Mouse (Mus musculus) G1E (cell line): Measurements from ENCODE around the gene Dclk2. TPM values are rescaled to one million over a fixed set of nuclear protein-coding genes. Genes with fewer than 3 reads are reported as not detected.

Experiments
- ATAC-seq: 2 replicates; pipeline ENCODE4 v1.8.0; 2016; ENCODE audit warnings: mild to moderate bottlenecking; ENCODE audit not compliant: insufficient number of reproducible peaks, poor library complexity, low FRiP score, severe bottlenecking; ENCODE audit errors: extremely low read depth
- DNase-seq: peaks from one replicate; pipeline ENCODE4 v3.0.0; 2012; ENCODE audit warnings: low spot score
- H3K27me3 ChIP-seq: 2 replicates; pipeline ENCODE4 v1.6.1; 2012; ENCODE audit warnings: mild to moderate bottlenecking, low read length, inconsistent platforms; ENCODE audit not compliant: insufficient read depth
- H3K36me3 ChIP-seq: replicated peaks from 2 replicates; pipeline ENCODE3; 2012; ENCODE audit warnings: mild to moderate bottlenecking, inconsistent platforms
- H3K4me1 ChIP-seq: 2 replicates; pipeline ENCODE4 v1.6.1; 2012; ENCODE audit warnings: low read depth, low read length, inconsistent platforms, mixed read lengths; ENCODE audit not compliant: insufficient read depth
- H3K4me3 ChIP-seq: 2 replicates; pipeline ENCODE4 v1.5.1; 2012; ENCODE audit warnings: low read depth, mild to moderate bottlenecking, inconsistent platforms, low read length, moderate library complexity, mixed read lengths
- H3K9me3 ChIP-seq: replicated peaks from 2 replicates; pipeline ENCODE4 v1.6.1; 2012; ENCODE audit warnings: inconsistent platforms
- CTCF ChIP-seq: IDR thresholded peaks from 2 replicates; pipeline ENCODE4 v1.5.1; 2012; ENCODE audit warnings: low read depth, low read length, inconsistent platforms, mixed read lengths
- GATA1 ChIP-seq: IDR thresholded peaks from 2 replicates; pipeline ENCODE4 v1.6.1; 2012; ENCODE audit warnings: borderline replicate concordance, low read length, inconsistent platforms, mixed read lengths
- GATA2 ChIP-seq: IDR thresholded peaks from 2 replicates; pipeline ENCODE4 v1.6.1; 2012; ENCODE audit warnings: low read depth, low read length, inconsistent platforms, borderline replicate concordance
- POLR2AphosphoS5 ChIP-seq: IDR thresholded peaks from 2 replicates; pipeline ENCODE4 v1.6.1; 2012; ENCODE audit warnings: low read depth, low read length, inconsistent platforms; ENCODE audit not compliant: insufficient replicate concordance
- TAL1 ChIP-seq: conservative IDR thresholded peaks from 2 replicates; pipeline ENCODE4 v1.6.1; 2012; ENCODE audit warnings: low read depth, low read length, inconsistent platforms, mixed read lengths
- polyA plus RNA-seq: library from polyadenylated mRNA; stranded (reverse); fragments of >175 nt; gene quantifications from 2 replicates; pipeline ENCODE4 v1.2.3, GENCODE M21; 2012
- total RNA-seq, 2 experiments: library from RNA; stranded (forward) in 1 of 2; stranded (reverse) in 1 of 2; fragments of 200-1000 nt in 1 of 2; fragments of >200 nt in 1 of 2; fragmentation: Nextera tagmentation in 1 of 2; gene quantifications; 2 replicates each; pipeline ENCODE4 v1.2.3; 2014 to 2017

Dclk2 gene
- total and polyA plus RNA-seq, 3 experiments: 0.11 to 5.3 TPM; not detected in 1

DNA sequence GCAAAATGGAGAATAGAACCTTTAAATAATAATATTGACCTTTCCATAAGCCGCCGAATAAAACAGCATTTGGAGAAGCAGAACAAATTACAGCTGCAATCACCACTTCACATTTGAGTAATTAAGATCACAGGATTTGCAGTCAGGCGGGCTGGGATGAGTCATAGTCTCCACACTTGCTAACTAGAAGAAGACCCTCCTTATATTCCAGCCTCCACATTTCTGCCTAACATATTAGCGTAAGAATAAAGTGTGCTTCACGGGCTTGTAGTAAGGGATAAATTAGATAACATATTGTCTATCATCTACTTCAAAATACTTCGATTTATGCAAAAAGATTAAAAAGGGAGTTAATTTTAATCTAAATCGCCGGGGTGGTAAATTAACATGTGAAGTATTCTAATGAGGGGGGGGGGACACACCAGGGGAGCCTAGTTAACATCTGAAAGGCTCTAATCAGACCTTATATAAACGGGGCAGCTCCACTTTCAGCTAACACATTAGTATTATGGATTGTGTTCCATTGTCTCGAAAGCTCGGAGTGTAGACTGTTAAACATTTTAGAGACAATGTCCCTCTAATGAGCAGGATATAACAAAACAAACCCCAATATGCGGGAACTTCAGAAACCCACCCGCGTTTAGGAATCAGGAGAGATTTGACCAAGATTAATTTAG lies 87.9 kb downstream of the Dclk2 start:
- ATAC-seq (no peak), DNase-seq (no peak)
- Histone ChIP-seq H3K9me3 (no peaks in the 10 kb centered on the region), H3K36me3 (no peaks in the 10 kb centered on the region), H3K4me3 (no peak overlapping the region), H3K27me3 (peaks cover 9% of the 10 kb centered on the region; the same call in 1 of the 2 replicates), H3K4me1 (peaks cover 5% of the 10 kb centered on the region; the same call in 1 of the 2 replicates)
- TF ChIP-seq GATA2 (no peak), TAL1 (no peak), POLR2AphosphoS5 (no peak), GATA1 (no peak), CTCF (no peak)

DNA sequence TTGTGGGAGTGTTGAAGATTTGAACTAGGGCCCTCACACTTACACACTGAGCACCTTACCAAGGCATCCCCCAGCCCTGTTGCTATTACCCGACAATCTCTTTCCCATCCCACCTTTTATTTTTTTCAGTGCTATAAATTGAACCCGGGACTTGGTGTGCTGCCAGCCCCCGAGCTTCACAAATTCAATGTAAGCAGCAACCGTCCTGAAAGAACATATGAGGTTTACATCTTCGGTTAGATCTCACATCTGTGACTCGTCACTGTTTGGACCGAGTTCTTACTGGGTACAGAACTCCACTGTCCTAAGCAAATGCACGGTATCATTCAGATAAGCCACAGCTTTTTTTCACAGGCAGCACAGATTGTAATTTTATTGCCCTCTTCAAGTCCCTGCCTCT lies 88.5 kb downstream of the Dclk2 start:
- Histone ChIP-seq H3K9me3 (no peaks in the 10 kb centered on the region), H3K4me3 (no peak overlapping the region), H3K4me1 (peaks cover 1% of the 10 kb centered on the region; the same call in 1 of the 2 replicates), H3K27me3 (peaks cover 8% of the 10 kb centered on the region; the same call in 1 of the 2 replicates), H3K36me3 (no peaks in the 10 kb centered on the region)
- ATAC-seq (no peak), DNase-seq (no peak)
- TF ChIP-seq GATA2 (no peak), CTCF (no peak), GATA1 (no peak), TAL1 (no peak), POLR2AphosphoS5 (no peak)

DNA sequence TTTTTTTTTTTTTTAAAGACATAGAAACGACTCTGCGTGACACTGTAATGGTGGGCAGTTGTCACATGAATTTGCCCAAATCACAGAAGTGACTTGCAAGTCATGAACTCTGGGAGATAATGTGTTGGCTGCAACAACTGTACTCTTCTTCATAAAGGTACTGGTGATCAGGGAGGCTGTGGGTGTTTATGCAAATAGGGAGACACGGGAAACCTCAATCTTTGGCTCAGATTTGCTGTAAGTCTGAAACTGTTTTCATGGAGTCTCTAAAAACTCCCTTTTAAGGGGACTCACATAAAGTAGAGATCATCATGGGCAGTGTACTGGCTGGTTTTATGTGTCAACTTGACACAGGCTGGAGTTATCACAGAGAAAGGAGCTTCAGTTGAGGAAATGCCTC lies 93.1 kb downstream of the Dclk2 start:
- DNase-seq: no peak
- TF ChIP-seq POLR2AphosphoS5: no peak
- no peak for TF ChIP-seq GATA1
- TF ChIP-seq GATA2: no peak
- no peak for TF ChIP-seq TAL1
- no peak for TF ChIP-seq CTCF
- Histone ChIP-seq H3K27me3 (peaks cover 9% of the 10 kb centered on the region), H3K4me1 (no peaks in the 10 kb centered on the region), H3K9me3 (no peaks in the 10 kb centered on the region), H3K4me3 (no peak overlapping the region), H3K36me3 (no peaks in the 10 kb centered on the region)
- ATAC-seq: no peak

DNA sequence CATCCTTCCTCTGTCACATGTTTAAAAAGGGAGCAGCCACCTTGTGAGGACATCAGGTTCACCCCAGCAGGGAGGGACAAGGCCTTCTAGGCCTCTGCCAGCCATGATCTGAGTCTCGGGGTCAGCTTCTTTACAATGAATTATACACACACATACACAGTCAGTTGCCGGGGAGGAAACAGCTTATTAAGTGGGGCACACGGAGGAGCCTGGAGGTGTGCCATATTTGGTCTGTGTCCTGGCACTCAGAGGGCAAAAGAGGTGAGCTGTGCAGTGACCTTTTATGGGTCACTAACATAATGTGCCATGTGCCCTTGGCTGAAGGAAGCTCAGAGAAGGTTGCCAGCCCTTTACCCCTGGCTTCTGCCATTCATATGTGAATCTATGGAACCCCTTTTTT lies 99.3 kb downstream of the Dclk2 start:
- Histone ChIP-seq H3K4me3 (no peak overlapping the region), H3K4me1 (no peaks in the 10 kb centered on the region), H3K27me3 (peaks cover 20% of the 10 kb centered on the region), H3K9me3 (no peaks in the 10 kb centered on the region), H3K36me3 (no peaks in the 10 kb centered on the region)
- TF ChIP-seq POLR2AphosphoS5 (no peak), GATA1 (no peak), CTCF (no peak), TAL1 (no peak), GATA2 (no peak)
- ATAC-seq: no peak
- no peak for DNase-seq

DNA sequence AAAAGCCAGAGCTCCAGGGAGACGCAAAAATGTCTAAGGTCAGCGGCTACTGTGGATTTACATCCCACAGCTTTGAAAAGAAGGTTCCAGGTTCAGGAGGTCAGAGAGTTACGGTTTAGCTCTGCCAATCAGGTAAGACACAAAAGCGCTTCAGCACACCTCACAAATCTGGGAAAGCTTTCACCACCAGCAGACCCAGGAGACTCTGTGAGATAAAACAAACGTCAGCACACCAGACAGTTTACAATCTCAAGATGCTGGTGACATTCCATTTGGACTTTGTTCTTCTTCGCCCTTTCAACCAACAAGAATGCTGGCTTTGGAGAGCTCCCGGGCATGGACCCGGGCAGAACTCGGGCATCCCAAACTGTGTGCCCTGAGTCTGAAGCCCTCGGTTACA lies 100.3 kb downstream of the Dclk2 start:
- TF ChIP-seq TAL1: no peak
- TF ChIP-seq POLR2AphosphoS5: no peak
- H3K4me3 ChIP-seq: no peak overlapping the region
- H3K9me3 ChIP-seq: no peaks in the 10 kb centered on the region
- peaks cover 20% of the 10 kb centered on the region for H3K27me3 ChIP-seq
- no peaks in the 10 kb centered on the region for H3K4me1 ChIP-seq
- ATAC-seq (no peak), DNase-seq (no peak)
- H3K36me3 ChIP-seq: no peaks in the 10 kb centered on the region

DNA sequence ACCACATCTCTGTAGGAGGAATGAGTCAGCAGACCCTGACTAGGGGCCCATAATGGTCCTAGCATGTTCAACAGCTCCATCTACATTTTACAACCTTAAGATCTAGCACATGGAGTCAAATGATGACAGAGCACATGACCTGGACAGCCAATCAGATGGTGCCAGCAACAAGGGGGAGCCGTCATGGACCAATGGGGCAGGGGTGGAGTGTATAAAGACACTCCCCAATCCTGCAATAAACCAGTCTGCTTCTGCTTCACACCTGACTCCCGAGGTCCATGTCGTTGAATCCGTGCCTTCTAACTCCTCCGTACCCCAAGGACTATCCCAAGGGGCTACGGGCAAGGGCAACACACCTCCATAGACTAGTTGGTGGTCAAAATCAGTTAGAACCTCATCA lies 101.3 kb downstream of the Dclk2 start:
- Histone ChIP-seq H3K4me3 (no peak overlapping the region), H3K36me3 (no peaks in the 10 kb centered on the region), H3K9me3 (no peaks in the 10 kb centered on the region), H3K4me1 (no peaks in the 10 kb centered on the region), H3K27me3 (peaks cover 21% of the 10 kb centered on the region)
- no peak for TF ChIP-seq POLR2AphosphoS5
- TF ChIP-seq TAL1: no peak
- TF ChIP-seq GATA1: no peak
- no peak for TF ChIP-seq GATA2
- no peak for TF ChIP-seq CTCF
- no peak for ATAC-seq
- no peak for DNase-seq
